Comparison of ENCODE assay signal across 8 mouse cellular contexts in the genomic region with DNA sequence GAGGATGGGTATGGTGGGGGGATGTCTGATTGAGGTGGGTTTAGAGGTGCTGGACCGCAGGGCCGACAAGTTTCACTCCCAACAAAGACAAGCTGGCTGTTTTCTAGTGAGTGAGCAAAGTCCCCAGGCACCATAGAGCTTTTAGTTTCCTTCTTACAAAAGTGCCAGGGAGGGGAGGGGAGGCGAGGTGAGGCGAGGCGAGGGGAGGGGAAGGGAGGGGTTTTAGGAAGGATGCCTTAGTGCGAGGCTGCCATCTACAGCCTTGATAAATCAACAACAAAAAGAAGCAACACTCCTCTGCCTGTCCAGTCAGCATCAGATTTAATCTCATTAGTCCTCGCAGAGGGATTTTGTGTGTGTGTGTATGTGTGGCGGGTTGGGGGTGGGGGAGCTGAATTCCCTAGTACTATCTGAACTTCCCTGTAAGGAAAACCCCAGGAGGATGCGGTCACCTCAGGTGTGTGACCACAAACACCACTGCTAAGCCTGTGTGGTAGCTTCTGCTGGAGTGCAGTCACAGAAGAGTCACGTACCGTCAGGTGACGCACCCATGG.
A peak's percentile ranks its signal among the peaks of the same experiment; 100 is the strongest.
DNase-seq lines count a peak whose midpoint lies in the region; ATAC-seq and TF ChIP-seq lines count a peak whose summit lies in the region.

No protein-coding gene starts in this region.

- H3K27ac ChIP-seq in forebrain, postnatal 0 days (ENCODE audit: low read depth, low read length) = no peak overlapping the region
- H3K27ac ChIP-seq in kidney, postnatal 0 days = no peak overlapping the region
- H3K27ac ChIP-seq in stomach, embryonic 15.5 days = no peak overlapping the region

- H3K4me2 ChIP-seq in forebrain, postnatal 0 days (ENCODE audit: low read depth) = peak overlapping the region; percentile 31
- H3K4me2 ChIP-seq in kidney, postnatal 0 days (ENCODE audit: low read length) = peak overlapping the region; percentile 62
- H3K4me2 ChIP-seq in stomach, embryonic 15.5 days = peak overlapping the region; percentile 44

- H3K4me3 ChIP-seq in forebrain, postnatal 0 days (ENCODE audit: low read depth, low read length) = peak overlapping the region; percentile 11; the same call in 1 of the 2 replicates
- H3K4me3 ChIP-seq in kidney, postnatal 0 days (replicated peaks; ENCODE audit: low read depth, low read length) = peak overlapping the region; percentile 31
- peak overlapping the region; percentile 17 for H3K4me3 ChIP-seq in stomach, embryonic 15.5 days (replicated peaks)

- WGBS in forebrain, postnatal 0 days = 14% methylated on average over 11 of the region's 12 CpGs
- WGBS in kidney, postnatal 0 days = 8% methylated on average over 12 of the region's 12 CpGs
- 16% methylated on average over 11 of the region's 12 CpGs for WGBS in stomach, embryonic 15.5 days

- H3K36me3 ChIP-seq in forebrain, postnatal 0 days (ENCODE audit: insufficient read depth) = no peaks in the 10 kb centered on the region
- H3K36me3 ChIP-seq in kidney, postnatal 0 days (ENCODE audit: insufficient read depth, low read length) = no peaks in the 10 kb centered on the region
- H3K36me3 ChIP-seq in stomach, embryonic 15.5 days = no peaks in the 10 kb centered on the region

- no peaks in the 10 kb centered on the region for H3K9me3 ChIP-seq in forebrain, postnatal 0 days (ENCODE audit: low read length)
- H3K9me3 ChIP-seq in kidney, postnatal 0 days (replicated peaks; ENCODE audit: low read length) = no peaks in the 10 kb centered on the region
- H3K9me3 ChIP-seq in stomach, embryonic 15.5 days = no peaks in the 10 kb centered on the region

- ATAC-seq in forebrain, postnatal 0 days = peak; percentile 38; the same call in 1 of the 2 replicates
- no peak; the same call in 1 of the 2 replicates for ATAC-seq in kidney, postnatal 0 days (replicated peaks; ENCODE audit: low FRiP score, low read depth)
- peak; percentile 63; the same call in 1 of the 2 replicates for ATAC-seq in megakaryocyte progenitor cell, adult 5-6 weeks (replicated peaks; ENCODE audit: poor library complexity)
- ATAC-seq in stomach, embryonic 15.5 days (ENCODE audit: insufficient read depth, low FRiP score, low read depth) = no peak

- peak; percentile 11 to 45 for DNase-seq in adrenal gland, adult (ENCODE audit: inconsistent age in 2 of 2, low spot score in 1 of 2)
- DNase-seq in adrenal gland, adult 18-20 months (ENCODE audit: low spot score in 2 of 2) = no peak
- DNase-seq in ES-CJ7 (ENCODE audit: low read depth, low spot score) = peak; percentile 69
- peak; percentile 23 for DNase-seq in forebrain, postnatal 0 days
- peak; percentile 81 for DNase-seq in kidney, postnatal 0 days (ENCODE audit: low spot score)
- no peak for DNase-seq in cerebellum, adult 18-20 months

- H3K4me1 ChIP-seq in forebrain, postnatal 0 days (ENCODE audit: insufficient read depth) = 0 out of 2 replicates have a peak, but pooled peaks cover 4% of the 10 kb centered on the region
- 0 out of 2 replicates have a peak, but pooled peaks cover 5% of the 10 kb centered on the region for H3K4me1 ChIP-seq in kidney, postnatal 0 days (replicated peaks; ENCODE audit: insufficient read depth, low read length)
- H3K4me1 ChIP-seq in stomach, embryonic 15.5 days = peaks cover 13% of the 10 kb centered on the region

- TF ChIP-seq CTCF in forebrain, postnatal 0 days (IDR thresholded peaks at IDR 0.05; ENCODE audit: low read depth) = peak; percentile 27; the same call in 1 of the 2 replicates
- peak; percentile 54; the same call in 1 of the 2 replicates for TF ChIP-seq CTCF in kidney, postnatal 0 days (IDR thresholded peaks at IDR 0.05; ENCODE audit: low read depth)

- H3K27me3 ChIP-seq in forebrain, postnatal 0 days (ENCODE audit: insufficient read depth, low read length) = peaks cover 5% of the 10 kb centered on the region; the same call in 1 of the 2 replicates
- no peaks in the 10 kb centered on the region for H3K27me3 ChIP-seq in kidney, postnatal 0 days (ENCODE audit: insufficient read depth, low read length)
- no peaks in the 10 kb centered on the region; the same call in 1 of the 2 replicates for H3K27me3 ChIP-seq in stomach, embryonic 15.5 days (replicated peaks)

- H3K9ac ChIP-seq in forebrain, postnatal 0 days = no peak overlapping the region
- H3K9ac ChIP-seq in kidney, postnatal 0 days (ENCODE audit: low read depth, low read length) = peak overlapping the region; percentile 42
- H3K9ac ChIP-seq in stomach, embryonic 15.5 days = no peak overlapping the region

Comparison
In these comparisons a context has a peak if more than half of its experiments do, and no peak if none do; other contexts are left out.
1. DNase-seq: peak in adrenal gland, adult (2 of 2), ES-CJ7 (single experiment), forebrain, postnatal 0 days (single experiment) and kidney, postnatal 0 days (single experiment); none in adrenal gland, adult 18-20 months (0 of 2) and cerebellum, adult 18-20 months (0 of 2).
2. ATAC-seq: peak in forebrain, postnatal 0 days (single experiment) and megakaryocyte progenitor cell, adult 5-6 weeks (single experiment); none in kidney, postnatal 0 days (single experiment) and stomach, embryonic 15.5 days (single experiment).
3. Peak in every context shown above with its lines, with median percentiles within 50 percentile points of each other: H3K4me2 ChIP-seq and H3K4me3 ChIP-seq.